Mouse (Mus musculus) hindbrain, embryonic 16.5 days (tissue): Measurements from ENCODE around the gene C2. TPM values are rescaled to one million over a fixed set of nuclear protein-coding genes. Genes with fewer than 3 reads are reported as not detected.
A peak's percentile ranks its signal among the peaks of the same experiment; 100 is the strongest.
"Not testable (repeated sequence)": the region's sequence is repeated elsewhere in the genome, so short reads cannot be mapped to it uniquely, and the experiment has no call there.

Experiments
- ATAC-seq: fragments of 200-750 bp; cut with Nextera tagmentation; 2 replicates; pipeline ENCODE4 v1.8.0; 2017; ENCODE audit warnings: moderate TSS enrichment, moderate library complexity
- H3K27ac ChIP-seq: fragments of 300-500 bp; sonication (generic); 2 replicates; pipeline ENCODE4 v1.5.1; 2014; ENCODE audit warnings: low read depth, mild to moderate bottlenecking, control low read depth, low read length, moderate library complexity
- H3K27me3 ChIP-seq: fragments of 300-500 bp; sonication (generic); replicated peaks from 2 replicates; pipeline ENCODE4 v1.6.1; 2014; ENCODE audit warnings: low read length; ENCODE audit not compliant: control insufficient read depth, insufficient read depth
- H3K36me3 ChIP-seq: fragments of 300-500 bp; sonication (generic); 2 replicates; pipeline ENCODE4 v1.6.1; 2014; ENCODE audit warnings: mild to moderate bottlenecking, low read length, moderate library complexity, mixed read lengths; ENCODE audit not compliant: control insufficient read depth, insufficient read depth
- H3K4me1 ChIP-seq: fragments of 300-500 bp; sonication (generic); 2 replicates; pipeline ENCODE4 v1.6.1; 2014; ENCODE audit warnings: low read depth, low read length; ENCODE audit not compliant: control insufficient read depth, insufficient read depth
- H3K4me2 ChIP-seq: fragments of 300-500 bp; sonication (generic); 2 replicates; pipeline ENCODE4 v1.6.1; 2014; ENCODE audit warnings: mild to moderate bottlenecking, low read length, control low read depth, moderate library complexity
- H3K4me3 ChIP-seq: fragments of 300-500 bp; sonication (generic); 2 replicates; pipeline ENCODE4 v1.5.1; 2014; ENCODE audit warnings: mild to moderate bottlenecking, low read length, control low read depth, moderate library complexity
- H3K9ac ChIP-seq: fragments of 300-500 bp; sonication (generic); 2 replicates; pipeline ENCODE4 v1.6.1; 2014; ENCODE audit warnings: low read depth, mild to moderate bottlenecking, control low read depth, low read length, moderate library complexity
- H3K9me3 ChIP-seq: fragments of 300-500 bp; sonication (generic); 2 replicates; pipeline ENCODE4 v1.6.1; 2014; ENCODE audit warnings: mild to moderate bottlenecking, low read length, moderate library complexity; ENCODE audit not compliant: control insufficient read depth
- WGBS: fragments of 180-500 bp; shearing (Covaris S2); extraction: QIAGEN DNeasy Blood & Tissue Kit; methylation state at CpG from one replicate; pipeline ENCODE4 v1.1.7; 2014; 5-methylcytosine and 5-hydroxymethylcytosine counted together
- polyA plus RNA-seq: library from polyadenylated mRNA; unstranded; fragments of >200 nt; fragmentation: Nextera tagmentation; extraction: Ambion mirVana; gene quantifications from 2 replicates; pipeline ENCODE4 v1.2.1, GENCODE M21; 2015

The C2 gene
- polyA plus RNA-seq, 1 experiment from 2014 or later = 1.8 TPM

- 27% methylated on average over 11 of the region's 11 CpGs for WGBS
- H3K36me3 ChIP-seq = peaks cover 32% of the 10 kb centered on the region
- H3K9me3 ChIP-seq = no peaks in the 10 kb centered on the region
- H3K4me3 ChIP-seq = no peak overlapping the region
- no peak overlapping the region for H3K27ac ChIP-seq
- ATAC-seq = no peak
- H3K4me2 ChIP-seq = no peak overlapping the region
- H3K27me3 ChIP-seq = no peaks in the 10 kb centered on the region
- no peaks in the 10 kb centered on the region for H3K4me1 ChIP-seq
- H3K9ac ChIP-seq = no peak overlapping the region
Observed at GRCm38 (mm10) chr17:34915410-34915831, 17.4 kb upstream of the C2 start.

GRCm38 (mm10) chr17:34913930-34914665 lies 16.0 kb upstream of the C2 start, which contains the start of gene Slc44a4:
TSS of gene Slc44a4 (plus strand) at chr17:34914466.
- no peak within 1 kb of the TSS for H3K27ac ChIP-seq
- no peaks in the 10 kb centered on the region for H3K27me3 ChIP-seq
- no peak within 1 kb of the TSS for H3K4me3 ChIP-seq
- no peak within 1 kb of the TSS; the same call in 1 of the 2 replicates for H3K9ac ChIP-seq
- H3K36me3 ChIP-seq = peaks cover 44% of the 10 kb centered on the region
- 40% methylated on average over 18 of the region's 18 CpGs for WGBS
- no peak within 1 kb of the TSS for H3K4me2 ChIP-seq
- no peaks in the 10 kb centered on the region for H3K9me3 ChIP-seq
- no peaks in the 10 kb centered on the region for H3K4me1 ChIP-seq
- ATAC-seq = no peak

GRCm38 (mm10) chr17:34911945-34912351 lies 13.9 kb upstream of the C2 start:
- Histone ChIP-seq H3K4me1 (no peaks in the 10 kb centered on the region), H3K36me3 (peaks cover 64% of the 10 kb centered on the region), H3K27ac (no peak overlapping the region), H3K4me3 (no peak overlapping the region), H3K9me3 (no peaks in the 10 kb centered on the region), H3K4me2 (no peak overlapping the region), H3K9ac (no peak overlapping the region), H3K27me3 (no peaks in the 10 kb centered on the region)
- peak; percentile 48; the same call in 1 of the 2 replicates for ATAC-seq
- WGBS = 37% methylated on average over 5 of the region's 5 CpGs

- Histone ChIP-seq H3K27me3 (no peaks in the 10 kb centered on the region), H3K36me3 (peaks cover 74% of the 10 kb centered on the region), H3K4me1 (no peaks in the 10 kb centered on the region), H3K9ac (no peak overlapping the region), H3K4me3 (no peak overlapping the region), H3K4me2 (no peak overlapping the region), H3K9me3 (no peaks in the 10 kb centered on the region), H3K27ac (no peak overlapping the region)
- 90% methylated on average over 10 of the region's 10 CpGs for WGBS
- no peak for ATAC-seq
Observed at GRCm38 (mm10) chr17:34910982-34911381, 12.9 kb upstream of the C2 start.

GRCm38 (mm10) chr17:34902895-34903294 lies 4.8 kb upstream of the C2 start:
- no peak overlapping the region for H3K9ac ChIP-seq

GRCm38 (mm10) chr17:34901948-34902347 lies 3.9 kb upstream of the C2 start:
- H3K4me3 ChIP-seq, H3K27me3 ChIP-seq, H3K27ac ChIP-seq, ATAC-seq, H3K4me2 ChIP-seq, H3K9me3 ChIP-seq, H3K9ac ChIP-seq: not testable (repeated sequence)
- H3K4me1 ChIP-seq = peaks cover 18% of the 10 kb centered on the region
- WGBS = 91% methylated on average over 9 of the region's 10 CpGs
- H3K36me3 ChIP-seq = peaks cover 35% of the 10 kb centered on the region

More at GRCm38 (mm10) chr17:34902895-34903294, 4.8 kb upstream of the C2 start:
- Histone ChIP-seq H3K27me3 (no peaks in the 10 kb centered on the region), H3K4me2 (no peak overlapping the region), H3K9me3 (no peaks in the 10 kb centered on the region), H3K4me3 (no peak overlapping the region), H3K4me1 (peaks cover 9% of the 10 kb centered on the region), H3K27ac (no peak overlapping the region), H3K36me3 (peaks cover 43% of the 10 kb centered on the region)
- WGBS = 93% methylated on average over 9 of the region's 9 CpGs
- no peak for ATAC-seq

GRCm38 (mm10) chr17:34900826-34901225 lies 2.8 kb upstream of the C2 start:
- not testable (repeated sequence) for H3K4me2 ChIP-seq, H3K27me3 ChIP-seq, H3K9ac ChIP-seq, H3K27ac ChIP-seq, ATAC-seq, H3K4me3 ChIP-seq, H3K9me3 ChIP-seq
- Histone ChIP-seq H3K36me3 (peaks cover 27% of the 10 kb centered on the region), H3K4me1 (peaks cover 28% of the 10 kb centered on the region)

- Histone ChIP-seq H3K9ac (peak overlapping the region; percentile 98), H3K4me1 (peaks cover 34% of the 10 kb centered on the region), H3K4me3 (peak overlapping the region; percentile 87), H3K4me2 (peak overlapping the region; percentile 87), H3K36me3 (peaks cover 19% of the 10 kb centered on the region), H3K27me3 (no peaks in the 10 kb centered on the region), H3K9me3 (no peaks in the 10 kb centered on the region), H3K27ac (peak overlapping the region; percentile 98; the same call in 1 of the 2 replicates)
- 3% methylated on average over 5 of the region's 5 CpGs for WGBS
- ATAC-seq = no peak
Observed at GRCm38 (mm10) chr17:34899890-34900243, 1.8 kb upstream of the C2 start.

GRCm38 (mm10) chr17:34899053-34899889 lies 1.2 kb upstream of the C2 start:
- peak overlapping the region; percentile 87 for H3K4me2 ChIP-seq
- H3K4me1 ChIP-seq = peaks cover 34% of the 10 kb centered on the region
- peak overlapping the region; percentile 98 for H3K27ac ChIP-seq
- peak overlapping the region; percentile 87 for H3K4me3 ChIP-seq
- no peak for ATAC-seq
- under 1% methylated on average over 35 of the region's 45 CpGs for WGBS
- H3K9ac ChIP-seq = peak overlapping the region; percentile 98
- no peaks in the 10 kb centered on the region for H3K9me3 ChIP-seq
- peaks cover 15% of the 10 kb centered on the region for H3K36me3 ChIP-seq
- no peaks in the 10 kb centered on the region for H3K27me3 ChIP-seq
